Mouse (Mus musculus) retina, postnatal 1 day (tissue): ENCODE results near the gene Gmds.
A peak's percentile ranks its signal among the peaks of the same experiment; 100 is the strongest.

Experiments
- DNase-seq: peaks from one replicate; pipeline ENCODE4 v3.0.0-alpha.2; 2012

The Gmds gene

GRCm38 (mm10) chr13:32338513-32339365, at the start of gene Gmds:
Gene Gmds (minus strand): TSS chr13:32338740.
- peak; percentile 96 for DNase-seq

- DNase-seq = no peak
These were observed 47.0 kb upstream of the Gmds start for GRCm38 (mm10) chr13:32385421-32386092.

DNA sequence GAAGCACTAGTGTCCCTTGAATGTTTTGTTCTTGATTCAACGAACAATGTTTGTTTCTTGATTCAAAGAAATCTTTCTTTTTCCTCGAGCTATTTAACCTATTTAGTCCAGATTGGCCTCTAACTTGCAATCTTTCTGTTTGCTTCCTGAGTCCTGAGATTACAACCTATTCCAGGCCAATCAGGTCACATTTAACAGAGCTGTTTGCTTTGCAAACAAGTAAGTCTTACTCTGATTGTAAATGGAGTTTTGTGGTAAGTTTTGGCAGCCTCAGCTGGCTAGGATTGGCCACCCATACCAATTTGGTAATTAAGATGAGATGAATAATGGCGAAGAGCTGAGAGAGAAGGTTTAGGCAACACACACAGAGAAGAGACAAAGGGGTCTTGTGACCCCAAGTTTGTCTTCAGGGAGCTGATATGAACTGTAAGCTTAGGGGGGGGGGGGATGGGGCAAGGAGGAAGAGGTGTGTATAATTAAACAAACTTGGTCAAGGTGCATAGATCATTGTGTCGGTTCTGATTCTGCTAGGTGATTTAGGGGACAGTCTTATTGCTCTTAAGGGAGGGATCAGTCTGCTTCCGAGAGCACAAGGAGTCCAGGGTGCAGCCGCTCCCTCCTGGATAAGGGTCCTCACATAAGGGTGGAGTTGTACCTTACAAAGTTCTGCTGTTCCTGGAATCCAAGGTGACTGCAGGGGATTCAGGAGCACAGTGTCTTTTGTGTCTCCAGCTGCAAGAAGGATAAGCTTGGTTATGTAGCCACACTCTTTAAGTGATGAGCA, 43.9 kb upstream of the Gmds start:
- DNase-seq = no peak

DNA sequence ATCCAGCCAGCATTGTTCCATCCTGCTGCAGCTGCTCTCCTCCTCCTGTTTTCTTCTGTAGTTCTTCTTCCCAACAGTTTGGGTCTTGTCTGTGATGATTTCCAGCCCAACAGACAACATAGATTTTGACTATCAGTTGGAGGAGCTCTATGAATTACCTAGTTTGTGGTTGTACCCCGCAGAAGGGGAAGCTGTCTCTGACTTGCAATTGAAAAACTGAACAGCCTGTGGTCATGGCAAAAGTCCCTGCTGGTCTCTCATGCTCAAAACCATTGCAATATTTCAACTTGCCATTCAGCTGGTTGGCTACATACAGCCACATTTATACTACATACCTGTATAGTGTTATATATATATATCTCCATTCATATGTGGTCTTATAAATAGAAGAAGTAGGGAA, 40.1 kb upstream of the Gmds start:
- no peak for DNase-seq

DNA sequence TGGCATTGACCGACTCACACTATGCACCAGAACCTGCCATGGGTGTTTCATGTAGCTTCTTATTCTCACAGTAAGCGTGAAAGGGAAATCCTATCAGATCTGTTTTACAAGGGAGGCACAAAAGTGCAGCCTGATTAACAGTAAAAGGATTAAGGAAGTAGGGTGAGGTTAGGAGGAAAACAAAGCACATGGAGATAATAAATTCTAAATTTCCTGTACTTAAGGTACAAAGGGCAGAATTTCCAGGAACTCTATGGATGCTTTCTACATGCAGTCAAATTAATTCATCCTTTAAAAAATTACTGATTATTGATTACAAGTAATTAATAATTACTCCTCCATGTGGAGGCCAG, 34.0 kb upstream of the Gmds start:
- DNase-seq = no peak

GRCm38 (mm10) chr13:32371874-32372530, 33.5 kb upstream of the Gmds start:
- DNase-seq = no peak

GRCm38 (mm10) chr13:32370751-32371150, 32.2 kb upstream of the Gmds start:
- no peak for DNase-seq

GRCm38 (mm10) chr13:32370135-32370534, 31.6 kb upstream of the Gmds start:
- DNase-seq = no peak

DNA sequence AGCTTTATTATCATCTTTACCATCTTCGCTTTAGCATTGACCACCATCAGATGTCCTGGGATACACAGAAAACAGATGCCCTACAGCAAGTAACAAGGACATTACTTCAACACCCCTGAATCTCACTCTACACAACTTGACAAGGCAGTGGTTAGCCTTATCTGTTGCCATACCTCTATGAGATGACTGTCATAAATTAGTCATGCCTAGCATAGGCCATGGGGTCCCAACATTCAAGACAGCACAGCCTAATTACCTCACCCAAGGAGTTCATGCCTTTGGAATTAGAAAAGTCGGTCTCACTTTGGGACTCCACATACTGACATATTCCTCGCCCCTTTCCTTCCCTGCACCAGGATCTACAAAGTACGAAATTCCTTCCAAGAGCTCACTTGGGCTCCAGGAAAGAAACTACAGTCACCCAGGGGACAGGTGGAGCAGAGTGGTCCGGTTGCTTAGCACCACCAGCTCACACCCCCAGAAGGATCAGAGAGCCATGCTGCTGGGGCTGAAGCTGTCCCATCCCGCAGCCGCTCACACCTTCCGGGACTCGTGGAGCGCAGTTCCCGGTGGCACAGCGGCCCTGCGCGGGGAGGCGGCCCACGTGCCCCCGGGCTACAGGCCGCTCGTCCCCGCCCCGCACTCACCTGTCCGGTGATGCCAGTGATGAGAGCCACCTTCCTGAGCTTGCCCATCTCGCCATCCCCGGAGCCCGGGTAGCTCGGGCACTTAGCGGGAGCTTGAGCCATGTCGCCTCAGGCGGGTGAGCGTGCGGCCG, 616 bp downstream of the Gmds start:
- DNase-seq = no peak

- no peak for DNase-seq
These were observed 20.2 kb downstream of the Gmds start for GRCm38 (mm10) chr13:32318309-32318708.

GRCm38 (mm10) chr13:32317354-32317753, 21.2 kb downstream of the Gmds start:
- DNase-seq = no peak

- DNase-seq = peak; percentile 52
These were observed 25.9 kb downstream of the Gmds start for GRCm38 (mm10) chr13:32312663-32313062.

- no peak for DNase-seq
These were observed 27.1 kb downstream of the Gmds start for GRCm38 (mm10) chr13:32311476-32311875.

DNA sequence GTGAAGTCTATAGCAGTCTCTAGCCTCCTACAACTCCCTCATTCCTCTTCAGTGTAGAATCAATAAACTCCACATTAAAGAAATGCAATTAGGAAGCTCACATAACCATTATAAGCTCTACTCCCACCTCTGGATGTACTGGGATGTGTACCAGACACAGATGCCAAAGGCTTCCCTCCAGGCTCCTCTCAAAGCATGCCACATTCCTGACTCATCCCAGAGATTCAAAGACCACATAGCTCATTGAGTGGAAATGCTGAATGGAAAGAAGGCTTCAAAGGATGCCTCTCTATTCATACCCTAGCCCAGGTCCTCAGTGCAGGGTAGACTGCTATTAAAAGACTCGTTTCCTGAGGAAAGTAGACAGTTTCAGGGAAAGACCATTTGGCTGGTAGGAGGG, 40.1 kb downstream of the Gmds start:
- DNase-seq = no peak

DNA sequence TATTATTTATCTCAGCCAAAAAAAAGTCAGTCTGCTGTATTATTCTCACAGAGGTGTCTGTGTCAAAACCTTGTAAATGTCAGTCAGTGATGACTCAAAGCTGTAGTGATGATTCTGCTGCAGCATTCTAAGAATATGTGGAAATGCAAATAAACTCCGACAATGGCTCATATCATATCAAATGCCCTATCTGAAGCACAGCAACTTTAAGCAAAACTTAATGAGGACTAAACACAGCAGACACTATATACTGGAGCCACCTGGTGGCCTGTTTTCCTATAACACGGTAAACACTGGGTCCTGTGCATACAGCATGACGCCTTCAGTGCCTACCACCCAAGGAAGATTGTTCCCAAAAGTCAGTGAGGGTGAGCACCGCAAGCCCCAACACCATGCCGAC, 41.1 kb downstream of the Gmds start:
- peak; percentile 58 for DNase-seq

DNA sequence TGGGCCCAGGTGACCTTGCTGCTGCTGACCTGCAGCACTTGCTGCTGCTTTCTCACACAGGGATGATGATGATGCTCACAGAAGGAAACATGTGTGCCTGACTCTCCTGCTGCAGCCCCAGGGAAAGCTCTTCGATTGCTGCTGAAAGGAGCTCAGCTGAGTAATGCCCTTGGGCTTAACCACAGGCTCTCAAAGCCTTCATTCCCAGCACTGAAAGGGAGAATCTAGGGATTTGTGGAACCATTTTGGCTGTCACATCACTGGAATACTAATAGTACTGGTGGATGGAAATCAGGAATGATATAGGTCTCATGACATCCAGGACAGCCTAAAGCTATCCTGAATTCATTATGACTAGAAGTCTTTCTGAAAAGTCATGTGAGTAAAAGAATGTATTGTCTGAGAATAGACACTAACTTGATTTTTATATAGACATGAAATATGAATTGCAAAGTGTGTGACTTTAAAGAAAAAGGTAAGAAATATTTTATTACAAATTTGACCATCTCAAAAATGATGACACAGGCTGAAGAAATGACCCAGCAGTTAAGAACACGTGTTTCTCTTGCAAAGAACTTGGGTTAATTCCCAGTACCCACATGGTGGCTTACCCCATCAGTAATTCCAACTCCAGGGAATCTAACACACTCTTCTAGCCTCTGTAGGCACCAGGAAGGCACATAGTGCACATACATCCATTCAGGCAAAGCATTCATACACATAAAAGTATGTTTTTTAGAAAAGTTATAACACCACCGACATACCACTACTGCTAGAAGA, 43.9 kb downstream of the Gmds start:
- peak; percentile 12 for DNase-seq

GRCm38 (mm10) chr13:32272937-32273496, 65.5 kb downstream of the Gmds start:
- no peak for DNase-seq

GRCm38 (mm10) chr13:32269757-32270156, 68.8 kb downstream of the Gmds start:
- DNase-seq = no peak

GRCm38 (mm10) chr13:32269261-32269660, 69.3 kb downstream of the Gmds start:
- DNase-seq = no peak

GRCm38 (mm10) chr13:32268284-32268683, 70.3 kb downstream of the Gmds start:
- DNase-seq = peak; percentile 13

DNA sequence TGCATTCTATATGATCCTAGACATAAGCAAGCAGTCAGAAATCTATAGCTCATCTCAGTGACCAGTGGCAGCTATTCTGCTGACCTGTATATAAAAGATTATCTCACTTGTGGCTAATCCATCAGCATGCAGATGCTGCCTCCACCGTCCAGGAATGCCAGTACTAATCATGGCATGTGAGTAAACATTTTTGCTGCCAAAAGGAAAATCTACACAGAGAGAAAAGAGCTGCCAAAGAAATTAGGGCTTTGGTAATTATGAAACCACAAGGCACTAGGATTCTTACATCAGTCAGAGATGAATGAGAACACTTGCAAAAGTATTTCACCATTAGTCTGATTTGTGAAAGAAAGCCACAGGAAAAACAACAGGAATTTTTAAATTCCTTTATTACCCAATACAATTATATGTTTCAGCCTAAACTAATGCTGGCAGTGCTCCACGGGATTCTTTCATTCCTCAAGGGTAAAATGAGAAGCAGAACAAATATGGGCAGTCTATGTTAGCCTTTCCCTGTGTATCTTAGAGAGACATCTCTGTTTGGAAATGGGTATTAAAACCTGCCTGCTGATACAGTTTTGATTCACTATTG, 71.3 kb downstream of the Gmds start:
- DNase-seq = peak; percentile 19
